Mouse (Mus musculus) spleen, adult 12 weeks (tissue): ENCODE measurements around the gene Cttnbp2.

Experiments used
- DNase-seq: peaks from one replicate; pipeline ENCODE4 v3.0.0; 2022; ENCODE audit warnings: low spot score

Cttnbp2 gene

DNA sequence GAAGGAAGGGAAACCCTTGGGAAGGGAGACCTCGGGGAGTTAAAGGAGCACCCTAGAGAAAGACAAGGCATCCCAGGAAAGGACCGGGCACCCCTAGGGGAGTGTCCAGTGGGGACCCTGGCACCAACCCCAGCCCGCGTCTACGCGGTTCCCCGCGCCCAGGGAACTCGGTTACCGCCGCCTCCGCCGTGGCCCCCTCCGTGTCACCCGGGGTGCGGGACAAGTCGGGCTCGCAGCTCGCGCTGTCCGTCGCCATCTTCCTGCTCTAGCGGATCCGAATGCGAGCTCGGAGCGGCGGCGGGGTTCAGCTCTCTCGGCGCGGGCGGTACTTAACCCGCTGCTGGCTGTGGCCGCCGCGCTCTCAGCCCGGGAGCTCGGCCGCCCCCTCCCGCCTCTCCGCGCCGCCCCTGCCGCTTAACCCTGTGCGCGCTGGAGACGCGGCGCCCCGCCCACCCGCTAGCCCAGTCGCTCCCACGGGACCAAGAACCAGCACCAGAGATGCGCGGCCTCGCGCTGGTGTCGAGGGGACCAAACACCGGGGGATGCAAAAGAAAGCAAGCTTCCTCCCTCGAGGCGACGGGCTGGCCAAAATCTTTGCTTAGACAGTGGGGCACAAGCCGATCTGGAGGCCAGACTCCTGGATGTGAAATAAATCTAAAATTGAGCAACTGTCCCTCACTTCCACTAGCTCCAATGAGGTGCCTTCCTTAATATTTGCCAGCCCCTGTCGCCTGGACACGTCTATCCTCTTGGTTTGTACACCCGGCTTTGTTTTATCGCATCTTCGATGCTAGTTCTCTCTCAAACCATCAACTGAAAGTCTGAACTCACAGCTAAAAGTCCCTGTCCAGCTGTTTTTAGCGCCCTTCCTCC lies at the start of gene Cttnbp2:
Gene Cttnbp2 (minus strand): TSS at position 364 of the 873 bp plus-strand sequence.
- no peak for DNase-seq

DNA sequence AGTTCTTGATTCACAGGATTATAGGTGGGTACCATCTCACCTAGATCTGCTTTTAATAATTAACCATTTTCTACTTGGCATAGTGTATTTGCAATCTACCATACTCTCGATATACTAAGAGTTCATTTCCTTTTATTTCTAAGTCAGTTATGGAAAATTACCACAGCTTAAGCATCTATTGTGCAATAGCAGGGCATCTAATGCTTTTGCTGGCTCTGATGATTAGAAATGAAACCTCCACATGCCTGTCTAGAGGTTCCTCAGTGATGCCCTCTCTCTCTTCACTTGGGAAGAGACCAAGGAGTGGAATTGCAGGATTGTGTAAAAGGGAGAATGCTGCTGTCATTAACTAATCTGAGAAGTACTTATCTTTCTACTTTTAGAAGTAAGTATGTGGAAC lies 44.4 kb upstream of the Cttnbp2 start:
- DNase-seq: no peak

DNA sequence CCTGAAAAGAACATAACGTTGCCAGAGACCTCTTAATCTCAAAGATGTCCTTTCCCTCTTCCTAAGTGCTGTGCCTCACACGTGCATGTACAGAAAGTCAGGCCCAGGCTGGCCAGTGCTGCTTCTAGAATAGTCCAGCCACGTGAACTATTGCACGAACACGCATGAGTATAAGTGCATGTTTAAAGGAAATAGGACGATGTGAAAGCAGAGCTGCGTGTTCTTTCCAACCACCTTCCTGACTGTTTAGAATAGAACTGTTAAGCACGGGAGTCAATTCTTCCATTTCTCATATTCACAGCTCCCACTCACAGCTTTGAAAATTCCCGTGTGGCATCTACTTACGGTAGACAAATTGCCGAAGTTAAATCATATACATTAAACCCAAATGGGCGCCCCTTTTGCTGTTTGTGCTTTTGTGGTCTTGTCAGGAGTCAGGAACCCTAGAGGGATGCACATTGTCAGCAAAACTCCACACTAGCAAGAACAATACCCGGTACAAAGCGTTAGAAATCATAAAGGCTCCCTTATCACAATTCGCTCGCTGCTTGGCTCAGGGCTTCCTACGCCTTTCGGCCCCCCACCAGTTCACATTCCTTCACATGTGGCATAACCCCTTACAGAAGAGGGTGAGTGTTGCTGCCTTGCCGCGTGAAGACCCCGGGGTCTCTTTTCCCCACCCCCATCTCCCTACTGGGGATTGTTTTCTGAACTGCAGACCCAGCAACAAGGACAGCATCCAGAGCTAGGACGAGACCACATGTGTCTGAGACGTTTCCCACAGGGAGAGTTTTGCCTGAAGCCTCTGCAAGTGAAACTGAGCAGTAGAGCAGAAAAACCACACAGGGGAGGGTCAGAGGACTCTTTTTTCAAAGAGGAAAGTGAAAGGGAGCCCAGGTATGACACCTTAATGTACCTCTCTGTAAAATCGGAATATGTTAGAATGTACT lies 33.1 kb upstream of the Cttnbp2 start:
- no peak for DNase-seq

DNA sequence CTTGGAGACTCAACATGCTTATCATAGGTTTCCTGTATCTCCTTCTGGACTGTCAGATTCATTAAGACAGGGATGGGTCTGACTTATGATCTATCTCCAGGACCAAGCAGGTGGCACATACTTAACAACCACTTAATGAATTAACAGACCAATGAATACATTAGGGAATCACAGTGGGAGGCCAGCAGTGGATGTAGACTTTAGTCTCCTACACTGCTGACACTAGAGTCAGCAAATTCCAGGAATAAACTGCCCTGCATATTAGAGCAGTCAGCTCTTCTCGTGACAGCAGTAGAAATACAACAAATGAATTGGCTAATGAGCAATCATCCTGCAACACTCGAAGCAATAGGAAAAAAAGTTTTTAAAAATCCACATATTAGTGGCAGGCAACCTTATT lies 29.2 kb upstream of the Cttnbp2 start:
- DNase-seq: no peak

DNA sequence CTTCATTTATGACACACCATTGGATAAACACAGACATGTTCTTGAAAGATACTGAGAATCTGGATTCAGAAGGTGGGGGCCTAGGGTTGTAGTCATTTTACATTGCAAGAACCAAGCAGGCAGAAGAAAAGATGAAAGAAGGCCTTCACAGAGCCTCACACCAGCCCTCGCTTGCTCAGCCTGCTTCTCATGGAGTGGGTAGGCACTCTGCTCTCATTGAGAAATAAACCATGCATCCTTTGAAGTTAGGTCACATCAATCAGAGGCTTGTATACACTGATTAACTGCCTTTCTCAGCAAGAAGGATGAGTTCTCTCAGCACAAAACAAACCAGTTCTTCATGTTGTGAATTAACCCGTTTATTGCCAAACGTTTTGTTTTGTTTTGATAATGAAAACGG lies 25.8 kb upstream of the Cttnbp2 start:
- DNase-seq: no peak

DNA sequence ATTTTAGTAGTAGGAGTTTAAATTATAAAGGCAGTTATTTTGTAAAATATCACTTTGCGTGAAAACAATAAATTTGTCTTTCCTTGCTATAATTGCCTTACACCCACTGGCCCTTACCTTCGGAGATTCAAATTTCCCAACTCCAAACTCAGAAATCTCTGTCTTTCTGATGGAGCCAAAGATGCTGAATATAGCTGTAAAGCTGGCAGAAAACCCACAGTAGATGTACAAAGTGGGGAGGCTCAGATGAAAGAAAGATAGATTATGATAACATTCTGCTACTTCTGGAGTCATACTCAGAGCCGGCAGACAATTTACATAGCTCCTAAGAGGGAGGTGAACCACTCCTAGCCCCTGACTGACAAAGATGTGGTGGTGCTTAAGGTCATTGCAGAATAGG lies 15.8 kb upstream of the Cttnbp2 start:
- DNase-seq: no peak

DNA sequence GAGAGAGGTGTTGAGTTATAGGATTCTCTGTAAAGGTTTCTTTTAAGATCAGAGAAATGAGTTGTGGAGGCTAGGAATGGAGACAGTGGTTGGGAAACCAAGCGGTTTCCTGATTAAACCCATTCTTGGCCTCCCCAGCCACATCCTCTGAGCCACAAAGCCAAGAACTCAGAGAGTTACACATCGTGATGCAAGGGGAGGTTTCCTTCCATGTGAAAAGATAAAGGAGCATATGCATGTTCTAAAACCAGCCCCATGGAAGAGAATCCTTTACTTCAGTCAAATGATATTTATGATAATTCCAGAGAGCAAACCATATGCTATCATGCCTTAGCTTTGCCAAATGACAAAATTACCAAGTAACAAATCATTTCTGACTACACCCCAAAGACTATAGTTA lies 3.0 kb upstream of the Cttnbp2 start:
- DNase-seq: no peak

DNA sequence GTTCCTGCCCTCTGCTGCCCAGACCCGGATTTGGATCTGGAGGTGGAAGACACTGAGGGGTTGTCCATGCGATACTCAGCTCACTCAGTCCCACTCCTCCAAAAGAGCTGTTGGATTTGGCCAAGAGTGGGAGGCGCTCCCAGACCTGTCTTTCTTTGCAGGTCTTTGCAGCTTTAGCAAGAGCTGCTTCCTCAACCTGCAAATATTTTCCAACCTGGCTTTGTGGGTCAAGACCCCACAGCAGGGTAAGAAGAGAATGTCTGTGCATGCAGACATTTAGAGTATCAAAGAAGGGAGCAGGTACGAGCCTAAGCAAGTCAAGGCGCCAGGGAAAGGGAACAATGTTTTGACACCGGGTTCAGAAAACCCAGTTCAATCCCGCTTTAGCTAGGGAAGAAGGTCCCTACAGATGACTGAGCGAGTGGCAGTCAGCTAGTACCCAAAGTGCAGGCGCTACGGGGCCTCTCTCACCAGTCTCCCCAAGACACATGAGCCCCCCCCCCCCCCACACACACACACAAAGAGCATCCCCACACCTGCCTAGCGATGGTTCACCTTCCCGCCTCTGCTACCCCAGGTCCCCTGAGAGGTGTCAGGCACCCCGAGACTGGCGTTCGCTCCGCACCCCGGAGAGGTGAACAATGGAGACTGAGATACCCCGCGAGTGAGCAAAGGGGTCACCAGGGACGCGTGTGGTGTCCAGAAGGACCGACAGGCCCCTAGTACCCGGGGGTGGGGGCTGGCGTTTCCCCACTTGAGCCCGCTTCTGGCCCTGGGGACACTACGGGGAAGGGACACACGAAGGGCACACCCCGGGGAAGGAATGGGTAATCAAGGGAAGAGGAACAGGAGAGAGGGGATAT lies 801 bp downstream of the Cttnbp2 start:
- no peak for DNase-seq

DNA sequence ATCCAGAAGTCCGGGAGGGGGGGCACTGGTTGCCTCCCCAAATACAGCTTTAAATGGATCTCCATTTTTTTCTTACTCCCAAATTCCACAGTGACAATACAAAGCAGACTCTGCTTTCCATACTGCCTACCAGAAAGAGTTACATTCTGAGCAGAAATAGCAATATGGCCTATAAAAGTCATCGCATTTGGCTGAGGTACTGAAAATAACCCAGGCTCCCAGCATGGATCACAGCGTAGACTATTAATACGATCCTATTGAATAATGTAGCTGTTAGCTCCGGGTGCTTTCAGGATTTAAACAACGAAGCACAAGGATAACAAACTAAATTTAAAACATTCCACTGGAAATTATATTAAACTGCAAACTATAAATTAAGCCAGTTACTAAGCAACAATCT lies 2.8 kb downstream of the Cttnbp2 start:
- no peak for DNase-seq

DNA sequence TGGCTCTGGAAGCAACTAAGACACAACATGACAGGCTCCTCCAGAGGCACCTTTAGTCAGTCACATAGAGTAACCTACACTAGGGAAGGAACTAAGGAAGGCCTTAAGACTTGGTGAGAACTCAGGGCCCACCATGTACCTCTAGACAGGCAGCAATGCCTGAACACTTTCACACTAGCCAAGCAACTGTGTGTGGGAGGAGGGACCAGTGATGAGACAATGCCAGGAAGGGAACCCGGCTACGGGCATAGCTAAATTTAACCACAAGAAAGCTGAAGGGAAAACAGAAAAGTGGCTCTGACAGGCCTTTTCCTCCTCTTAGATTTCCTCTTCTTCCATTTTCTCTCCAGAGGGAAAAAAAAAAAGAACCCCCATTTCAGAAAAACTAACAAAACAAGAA lies 6.6 kb downstream of the Cttnbp2 start:
- no peak for DNase-seq

DNA sequence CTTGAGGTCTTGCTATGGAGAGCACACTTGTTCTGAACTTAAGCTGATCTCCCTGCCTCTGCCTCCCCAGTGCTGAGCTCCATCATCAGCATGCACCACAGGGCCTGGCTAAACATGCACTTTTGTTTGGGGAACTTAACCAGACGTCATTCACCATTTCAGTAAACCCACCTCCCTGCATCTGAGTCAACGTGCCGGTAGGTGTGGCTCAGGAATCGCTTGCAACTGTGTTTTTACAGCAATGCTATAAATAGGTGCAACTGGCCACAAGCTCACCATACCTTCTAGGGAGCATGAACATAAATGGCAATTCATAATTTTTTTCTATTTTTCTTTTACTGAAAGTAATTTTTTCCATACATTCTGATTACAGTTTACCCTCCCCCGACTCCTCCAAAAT lies 14.8 kb downstream of the Cttnbp2 start:
- DNase-seq: no peak

DNA sequence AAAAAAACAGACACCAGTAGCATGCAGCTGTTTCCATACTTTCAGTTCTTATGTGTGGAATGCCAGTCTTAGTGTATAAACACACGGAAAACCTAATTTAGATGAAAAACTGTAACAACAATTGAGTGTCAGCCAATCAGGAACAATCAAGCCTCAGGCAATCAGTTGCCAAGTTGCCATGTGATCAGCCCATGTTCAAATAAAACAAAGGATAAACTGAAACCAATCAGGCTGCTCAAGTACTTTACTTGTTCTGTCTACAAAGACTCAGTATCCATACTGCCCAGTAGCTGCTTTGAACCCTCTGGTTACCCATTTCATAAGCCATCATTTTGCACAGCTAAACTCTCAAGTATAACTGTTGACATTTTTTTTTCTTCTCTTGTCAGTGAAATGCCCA lies 21.7 kb downstream of the Cttnbp2 start:
- no peak for DNase-seq

DNA sequence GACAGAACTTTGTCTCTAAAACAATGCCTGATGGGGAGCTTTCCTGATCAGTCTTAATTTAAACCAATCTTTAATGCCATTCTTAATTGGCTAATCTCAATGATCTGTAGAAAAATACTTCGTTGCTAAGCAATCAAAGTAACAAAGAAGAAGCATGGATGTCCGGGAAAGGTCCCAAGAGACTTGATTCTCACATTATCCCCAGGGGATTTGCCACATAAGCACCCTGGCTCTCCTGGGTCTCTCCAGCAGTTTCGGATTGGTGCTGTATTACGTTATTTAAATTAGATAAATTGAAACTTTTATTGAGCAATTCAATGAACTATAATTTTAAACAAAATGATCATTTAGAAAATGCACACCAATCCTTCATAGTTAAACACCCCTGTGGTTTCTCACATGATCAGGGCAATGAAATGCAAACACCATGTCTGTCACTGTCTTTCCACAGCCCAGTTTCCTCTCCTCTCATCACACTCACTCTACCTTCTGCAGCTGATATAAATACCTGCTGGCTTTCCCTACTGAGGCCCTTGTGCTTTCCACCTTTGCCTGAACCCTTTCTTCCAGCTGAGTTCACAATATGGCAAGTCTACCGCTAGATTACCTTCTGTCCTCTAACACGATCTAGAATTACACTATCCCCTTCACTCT lies 22.3 kb downstream of the Cttnbp2 start:
- DNase-seq: no peak

DNA sequence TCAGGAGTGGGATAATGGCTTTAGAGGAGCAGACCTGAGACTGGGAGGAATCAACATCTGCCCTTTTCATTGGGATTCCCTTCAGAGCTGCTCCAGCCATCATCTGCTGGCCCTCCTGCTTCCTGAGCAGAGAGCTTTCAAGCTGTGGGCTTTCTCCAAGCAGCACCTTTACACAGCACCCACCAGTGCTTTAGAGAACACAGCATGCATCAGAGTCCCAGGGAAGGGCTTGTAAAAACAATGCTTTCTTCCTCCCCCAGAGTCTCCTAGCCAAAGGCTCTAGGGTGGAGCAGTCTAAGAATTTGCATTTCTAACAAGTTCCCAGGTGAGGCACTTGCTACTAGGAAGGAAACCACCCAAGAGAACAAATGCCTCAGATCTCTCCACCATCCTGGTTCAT lies 29.6 kb downstream of the Cttnbp2 start:
- DNase-seq: no peak

DNA sequence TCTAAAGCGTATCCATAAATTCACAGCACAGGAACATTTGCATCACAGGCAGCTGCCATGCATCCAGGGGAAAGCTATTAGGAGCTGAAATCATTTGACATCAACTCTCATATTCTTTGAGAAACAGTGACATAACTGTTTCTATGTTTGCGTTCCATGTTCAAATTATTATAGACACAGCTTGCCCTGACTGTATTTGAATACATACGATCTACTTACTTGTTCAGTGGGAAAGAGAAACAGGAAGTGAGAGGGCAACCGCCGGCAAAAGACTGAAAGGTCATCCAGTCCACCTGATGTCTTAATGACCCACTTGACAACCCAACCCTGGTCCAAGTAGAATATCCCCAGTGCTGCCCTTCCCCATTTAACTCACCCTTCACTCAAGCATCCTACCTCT lies 30.6 kb downstream of the Cttnbp2 start:
- no peak for DNase-seq

DNA sequence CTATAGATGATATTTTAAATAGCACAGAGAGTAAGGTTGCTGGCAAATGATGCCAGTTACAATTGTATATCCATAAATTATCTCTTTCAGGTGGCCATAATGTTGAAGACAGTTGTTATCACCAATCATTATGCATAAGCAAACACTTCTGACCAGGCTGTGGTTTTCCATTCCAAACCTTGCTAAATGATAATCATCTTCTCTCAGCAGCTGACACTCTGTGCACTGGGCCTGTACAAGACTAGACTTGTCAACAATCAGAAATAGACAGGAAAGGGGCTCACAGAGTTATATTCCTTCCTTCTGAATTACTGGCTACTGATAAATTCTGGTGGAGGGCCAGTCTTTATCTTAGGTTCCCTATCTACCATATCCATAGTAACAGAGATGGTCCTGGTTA lies 32.1 kb downstream of the Cttnbp2 start:
- no peak for DNase-seq

DNA sequence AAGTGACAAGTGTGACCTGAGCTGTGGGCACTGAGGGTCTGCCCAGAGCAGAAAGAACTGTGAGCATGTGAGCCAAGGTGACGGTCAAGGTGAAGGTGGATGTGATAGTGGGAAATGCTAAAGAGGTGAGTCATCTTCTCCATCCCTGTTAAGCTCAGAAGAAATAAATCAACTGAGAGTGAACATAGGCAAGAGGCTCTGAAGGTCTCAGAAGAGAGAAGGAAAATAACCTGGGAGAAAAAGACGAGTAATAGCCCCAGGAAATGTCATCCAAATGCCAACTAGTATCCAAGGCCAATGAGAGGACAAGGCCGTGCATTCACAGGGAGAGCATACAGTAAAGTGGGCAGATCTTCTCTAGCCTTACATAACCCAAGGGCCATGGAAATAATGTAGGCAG lies 32.9 kb downstream of the Cttnbp2 start:
- DNase-seq: no peak

DNA sequence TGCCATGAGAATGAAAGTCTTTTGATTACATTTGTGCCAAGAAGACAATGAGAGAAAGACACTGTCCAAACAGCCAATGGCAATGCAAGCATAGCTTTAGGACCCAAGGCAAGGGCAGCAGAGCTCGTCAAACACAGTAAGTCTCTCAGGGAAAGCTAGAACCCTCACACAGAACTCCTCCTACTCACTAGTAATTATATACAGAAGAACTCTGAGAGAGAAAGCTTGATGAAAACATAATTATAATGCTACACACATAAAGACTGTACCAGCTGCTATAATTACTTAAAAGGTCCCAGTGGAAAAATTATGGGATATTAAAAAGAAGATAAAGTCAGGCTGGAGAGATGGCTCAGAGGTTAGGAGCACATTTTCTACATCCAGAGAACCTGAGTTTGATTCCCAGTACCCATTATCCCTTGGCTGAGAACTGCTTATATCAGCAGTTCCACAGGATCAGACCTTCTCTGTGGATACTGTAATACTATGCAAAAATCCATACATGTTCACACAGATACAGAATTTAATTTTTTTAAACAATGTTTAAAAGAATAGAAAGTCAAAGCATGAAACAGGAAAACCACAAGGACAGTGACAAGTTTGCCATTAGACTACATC lies 37.2 kb downstream of the Cttnbp2 start:
- DNase-seq: no peak

DNA sequence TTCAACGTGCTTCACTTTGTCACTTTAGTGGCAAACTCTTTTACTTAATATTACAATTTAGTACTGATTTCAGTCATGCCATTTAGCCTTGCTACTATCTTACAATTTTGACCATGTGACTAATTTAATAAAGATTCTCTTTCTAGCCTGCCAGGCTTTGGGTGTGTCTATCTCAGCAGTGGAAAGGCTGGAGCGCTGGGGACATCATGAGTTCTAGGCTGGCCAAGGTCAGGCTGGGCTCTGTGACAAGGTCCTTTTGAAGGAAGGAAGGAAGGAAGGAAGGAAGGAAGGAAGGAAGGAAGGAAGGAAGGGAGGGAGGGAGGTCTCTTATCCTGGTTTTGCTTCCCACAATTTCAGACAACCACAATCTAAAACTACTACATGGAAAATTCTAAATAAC lies 39.7 kb downstream of the Cttnbp2 start:
- no peak for DNase-seq

DNA sequence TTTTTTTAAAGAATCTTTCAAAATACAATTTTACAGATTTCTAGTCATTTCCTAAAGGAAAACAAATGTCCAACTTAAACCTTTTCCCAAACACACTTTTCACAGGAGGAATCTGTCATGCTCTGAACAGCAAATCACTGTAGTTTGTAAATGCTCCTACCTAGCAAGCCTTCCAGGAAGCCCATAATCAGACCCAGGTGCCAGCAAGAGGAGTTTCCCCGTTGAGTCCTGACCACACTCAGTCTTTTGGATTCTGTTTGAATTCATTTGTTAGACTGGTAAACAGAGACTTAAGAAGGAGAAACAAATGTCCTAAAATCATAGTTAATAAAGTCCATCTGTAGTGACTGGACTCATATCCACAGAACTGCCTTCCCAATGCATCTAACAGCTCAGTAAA lies 40.1 kb downstream of the Cttnbp2 start:
- no peak for DNase-seq

DNA sequence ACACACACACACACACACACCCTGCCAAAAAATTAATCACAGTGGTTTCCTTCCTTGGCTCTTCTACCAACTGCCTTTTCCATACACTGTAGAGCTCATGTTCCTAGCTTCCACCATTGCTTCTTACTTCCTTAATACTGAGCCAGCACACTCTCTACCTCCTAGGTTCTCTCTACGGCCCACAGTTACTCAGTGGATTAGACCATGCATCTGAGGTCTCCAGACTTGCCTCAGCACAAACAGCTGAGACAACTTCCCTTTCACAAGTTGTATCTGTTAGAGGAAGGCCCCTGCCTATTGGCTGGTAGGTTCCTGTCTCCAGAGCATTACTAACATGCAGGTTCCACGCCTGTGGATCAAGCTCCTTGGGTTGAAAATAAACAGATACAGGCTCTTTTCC lies 45.4 kb downstream of the Cttnbp2 start:
- no peak for DNase-seq
